Mouse (Mus musculus): ENCODE results near the gene Mymk.
A peak's percentile ranks its signal among the peaks of the same experiment; 100 is the strongest.

The Mymk gene

DNA sequence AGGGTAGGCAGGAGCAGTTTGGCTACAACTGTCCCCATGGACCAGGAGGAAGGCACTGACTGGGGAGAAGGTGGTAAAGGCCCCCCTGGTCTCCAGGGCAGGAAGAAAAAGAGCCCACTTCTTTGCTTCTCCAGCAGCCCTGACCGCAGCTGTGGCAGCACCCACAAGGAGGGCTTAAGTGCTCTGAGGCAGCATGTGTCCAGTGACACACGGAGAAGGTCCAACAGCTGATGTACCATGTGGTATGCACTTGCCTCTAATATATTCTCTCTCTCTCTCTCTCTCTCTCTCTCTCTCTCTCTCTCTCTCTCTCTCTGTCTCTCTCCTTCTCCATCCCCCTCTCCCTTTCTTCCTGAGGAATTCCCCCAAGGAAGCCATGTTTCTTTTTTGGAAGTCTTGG, at the start of gene Mymk:
TSS of gene Mymk (minus strand) at position 202 of the 400 bp plus-strand sequence.
- no peak for DNase-seq (ENCODE audit: low spot score in 2 of 2)

DNA sequence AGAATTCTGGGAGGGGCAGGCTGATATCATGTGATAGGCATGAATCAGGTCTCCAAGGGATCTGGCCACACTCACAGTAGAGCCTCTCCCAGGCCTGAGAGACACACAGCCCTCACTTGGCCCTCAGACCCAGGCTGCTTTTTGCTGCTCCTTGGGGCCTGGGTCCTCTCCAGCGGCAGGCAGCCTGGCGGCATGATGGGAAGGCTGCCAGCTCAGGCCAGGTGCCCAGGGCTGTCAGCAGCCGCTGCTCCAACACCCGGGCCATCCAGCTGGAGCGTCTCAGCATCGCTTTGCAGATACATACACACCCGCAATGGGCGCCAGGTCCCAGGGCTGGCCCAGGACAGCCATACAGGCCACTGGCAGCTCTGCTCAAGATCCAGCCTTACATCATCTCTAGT, 48.3 kb upstream of the Mymk start:
- no peak for DNase-seq (ENCODE audit: low spot score in 2 of 2)

DNA sequence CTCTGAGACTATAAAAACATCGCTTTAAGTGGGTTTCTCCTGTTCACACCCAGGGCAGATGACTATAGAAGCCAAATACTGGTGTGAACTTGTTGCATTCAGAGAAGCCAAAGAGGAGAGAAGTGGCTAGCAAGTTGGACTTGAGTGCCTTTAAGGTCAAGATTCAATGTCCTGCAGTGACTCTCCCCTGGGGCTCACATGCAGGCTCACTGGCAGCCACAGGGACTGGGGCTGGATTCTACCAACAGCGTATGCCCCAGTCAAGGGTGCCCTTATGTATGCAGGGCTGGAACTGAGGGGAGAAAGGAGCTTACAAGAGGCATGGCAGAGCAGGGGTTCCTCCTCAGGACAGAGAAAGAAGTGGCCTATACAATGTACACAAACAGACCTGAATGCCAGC, 47.8 kb upstream of the Mymk start:
- no peak for DNase-seq (ENCODE audit: low spot score in 2 of 2)

DNA sequence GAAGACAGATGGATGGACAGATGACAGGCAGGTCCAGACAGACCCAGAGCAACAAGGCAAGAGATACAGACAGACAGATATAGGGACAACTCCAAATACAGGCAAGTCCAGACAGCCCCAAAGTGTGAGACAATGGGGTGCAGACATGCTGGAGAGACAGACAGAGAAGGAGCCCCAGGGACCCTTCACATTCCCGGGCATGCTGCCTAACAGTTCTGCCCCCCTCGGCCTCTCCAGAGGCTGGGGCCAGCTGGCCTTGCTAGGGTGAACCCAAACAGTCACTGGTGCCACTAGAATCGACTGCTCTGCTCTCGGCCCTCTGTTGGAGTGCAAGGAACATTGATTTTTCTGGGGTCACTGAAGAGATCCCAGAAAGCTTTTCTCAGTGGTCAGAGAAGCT, 46.5 kb upstream of the Mymk start:
- DNase-seq (ENCODE audit: low spot score in 2 of 2) = no peak

DNA sequence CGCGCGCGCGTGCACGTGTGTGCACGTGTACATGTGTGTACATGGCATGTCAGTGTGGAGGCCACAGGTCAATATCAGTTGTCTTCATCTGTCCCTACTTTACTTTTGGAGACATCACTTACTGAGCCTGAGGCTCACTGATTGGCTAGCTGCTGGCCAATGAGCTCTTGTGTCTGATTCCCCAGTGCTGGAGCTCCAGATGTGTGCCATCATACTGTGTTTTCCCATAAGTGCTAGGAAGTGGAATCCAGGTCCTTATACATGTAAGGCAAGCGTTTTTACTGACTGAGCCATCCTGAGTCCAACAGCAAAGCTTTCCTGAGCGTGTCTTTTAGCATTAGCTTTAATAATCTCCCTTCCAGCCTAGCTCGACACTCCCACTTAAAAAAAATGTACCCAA, 42.2 kb upstream of the Mymk start:
- no peak for DNase-seq (ENCODE audit: low spot score in 2 of 2)

DNA sequence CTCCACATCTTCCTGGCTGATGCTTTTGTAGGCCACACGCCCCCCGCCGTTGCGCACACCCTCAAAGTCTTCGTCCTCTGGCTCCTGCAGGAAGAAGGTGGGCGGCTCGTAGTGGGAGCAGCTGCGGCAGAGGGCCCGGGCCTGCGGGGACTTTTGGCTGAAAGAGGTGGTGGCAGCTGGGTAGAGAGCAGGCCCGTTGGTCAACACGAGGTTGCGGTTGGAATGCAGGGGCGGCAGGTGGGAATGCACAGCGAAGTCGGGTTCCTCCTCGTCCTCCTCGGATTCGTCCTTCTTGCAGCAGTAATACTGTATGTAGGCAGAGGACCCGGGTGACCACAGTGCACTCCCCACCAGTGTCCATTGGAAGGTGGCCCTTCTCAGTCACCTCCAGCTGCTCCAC, 40.6 kb upstream of the Mymk start:
- no peak for DNase-seq (ENCODE audit: low spot score in 2 of 2)

DNA sequence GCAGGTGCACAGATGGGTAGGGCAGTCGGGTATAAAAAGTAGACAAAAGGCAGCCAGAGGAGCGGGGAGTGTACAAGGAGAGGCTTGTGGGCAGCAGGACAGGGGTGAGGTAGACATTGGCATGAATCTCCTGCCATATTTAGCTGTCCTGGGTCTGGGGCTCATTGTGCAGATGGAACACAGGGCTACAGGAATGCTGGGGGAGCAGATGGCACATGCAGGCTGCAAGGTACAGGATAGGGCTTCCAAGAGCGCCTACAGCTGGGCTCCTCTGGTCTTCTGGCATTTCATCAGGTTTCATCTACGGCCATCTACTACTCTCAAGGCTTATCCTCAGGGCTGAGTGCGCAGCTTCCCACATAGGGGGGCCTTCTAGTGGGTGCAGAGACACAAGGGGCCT, 37.1 kb upstream of the Mymk start:
- DNase-seq (ENCODE audit: low spot score in 2 of 2) = no peak

DNA sequence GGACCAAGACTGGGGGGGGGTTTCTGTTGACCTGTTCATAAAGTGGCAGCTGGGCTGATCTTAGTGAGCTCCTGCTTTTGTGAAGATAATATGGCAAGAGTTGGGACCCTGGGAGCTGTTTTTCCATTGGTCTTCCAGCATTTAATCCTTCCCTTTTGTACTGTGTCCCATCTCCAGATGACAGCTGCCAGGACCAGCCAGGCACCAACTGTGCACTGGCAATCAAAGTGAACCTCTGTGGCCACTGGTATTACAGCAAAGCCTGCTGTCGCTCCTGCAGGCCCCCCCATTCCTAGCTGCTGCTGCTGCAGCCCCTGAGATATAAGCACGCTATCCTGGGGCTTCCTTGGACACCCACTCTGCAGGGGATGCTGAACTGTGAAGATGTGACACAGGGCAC, 36.2 kb upstream of the Mymk start:
- no peak for DNase-seq (ENCODE audit: low spot score in 2 of 2)

DNA sequence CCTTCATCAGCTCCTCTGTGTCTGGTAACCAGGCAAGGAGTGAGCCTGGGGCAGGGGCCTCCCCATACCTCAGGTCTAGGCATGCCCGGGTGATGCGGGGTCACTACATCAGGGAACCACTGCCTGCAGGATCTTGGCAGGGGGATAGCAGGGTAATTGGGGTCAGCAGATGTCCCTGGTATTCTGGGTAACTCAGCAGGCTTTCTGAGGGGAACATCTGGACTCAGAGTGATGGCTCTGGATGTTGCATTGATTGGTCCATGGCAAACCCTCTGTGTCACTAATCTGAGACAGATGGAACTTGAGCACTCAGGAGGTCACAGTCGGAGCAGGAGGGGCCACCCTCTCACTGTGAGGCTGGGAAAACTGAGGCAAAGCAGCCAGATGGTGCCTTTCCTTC, 34.8 kb upstream of the Mymk start:
- DNase-seq (ENCODE audit: low spot score in 2 of 2) = no peak

DNA sequence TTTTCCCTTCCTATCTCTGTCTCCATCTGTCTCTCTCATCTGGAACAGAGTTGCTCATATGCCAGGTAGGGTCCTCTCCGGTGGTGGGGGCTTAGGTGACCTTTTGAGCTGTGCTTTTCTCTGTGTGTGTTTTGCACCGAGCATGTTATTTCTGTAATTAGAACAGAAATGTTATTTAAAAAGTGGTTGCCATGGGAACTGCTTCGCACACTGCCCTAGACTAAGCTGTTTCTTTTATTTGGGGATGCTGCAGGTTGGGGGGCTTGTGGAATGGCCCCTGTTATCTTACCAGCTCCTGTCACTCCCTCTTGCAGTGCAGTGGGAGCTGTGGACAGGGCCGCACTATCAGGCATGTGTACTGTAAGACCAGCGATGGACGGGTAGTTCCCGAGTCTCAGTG, 31.6 kb upstream of the Mymk start:
- peak in 1 of 2 experiments; percentile 48 for DNase-seq (ENCODE audit: low spot score in 2 of 2)

DNA sequence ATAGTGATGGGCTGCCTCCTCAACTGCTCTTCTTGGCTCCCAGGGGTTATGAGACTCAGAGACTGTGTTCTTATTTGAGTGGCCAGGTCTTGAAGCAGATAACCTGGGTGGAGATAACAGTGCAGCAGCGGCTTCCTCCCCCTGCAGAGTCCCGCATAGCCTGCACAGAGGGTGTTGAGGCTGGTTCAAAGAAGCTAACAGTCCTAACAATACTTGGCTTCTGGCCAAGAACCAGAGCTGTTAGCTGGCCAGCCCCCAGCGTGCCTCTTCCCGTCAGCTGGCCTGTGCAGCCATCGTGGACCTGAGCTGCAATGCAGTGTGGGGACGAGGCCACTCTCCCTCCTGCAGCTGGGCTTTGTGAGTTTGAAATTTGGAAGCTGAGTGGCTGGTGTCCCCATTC, 25.8 kb upstream of the Mymk start:
- no peak for DNase-seq (ENCODE audit: low spot score in 2 of 2)

DNA sequence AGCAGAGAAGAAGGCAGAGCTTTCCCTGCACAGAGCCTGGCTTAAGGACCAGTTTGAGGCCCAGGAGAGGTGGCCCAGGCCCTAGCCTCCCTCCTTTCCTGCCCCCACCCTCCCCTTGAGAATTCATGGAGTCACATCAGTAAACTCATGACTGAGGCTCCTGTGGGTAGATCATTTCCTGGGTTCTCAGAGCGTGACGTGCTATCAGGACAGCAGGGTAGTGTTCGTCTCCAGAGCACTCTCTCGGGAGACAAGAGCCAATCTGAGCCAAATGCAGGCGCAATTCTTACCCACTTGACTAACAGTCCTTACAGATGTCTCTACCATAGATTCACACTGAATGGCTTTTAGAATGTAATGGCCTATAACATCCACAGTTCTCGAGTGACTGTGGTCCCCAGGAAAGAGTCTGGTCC, 25.3 kb upstream of the Mymk start:
- DNase-seq (ENCODE audit: low spot score in 2 of 2) = peak in 1 of 2 experiments; percentile 46

DNA sequence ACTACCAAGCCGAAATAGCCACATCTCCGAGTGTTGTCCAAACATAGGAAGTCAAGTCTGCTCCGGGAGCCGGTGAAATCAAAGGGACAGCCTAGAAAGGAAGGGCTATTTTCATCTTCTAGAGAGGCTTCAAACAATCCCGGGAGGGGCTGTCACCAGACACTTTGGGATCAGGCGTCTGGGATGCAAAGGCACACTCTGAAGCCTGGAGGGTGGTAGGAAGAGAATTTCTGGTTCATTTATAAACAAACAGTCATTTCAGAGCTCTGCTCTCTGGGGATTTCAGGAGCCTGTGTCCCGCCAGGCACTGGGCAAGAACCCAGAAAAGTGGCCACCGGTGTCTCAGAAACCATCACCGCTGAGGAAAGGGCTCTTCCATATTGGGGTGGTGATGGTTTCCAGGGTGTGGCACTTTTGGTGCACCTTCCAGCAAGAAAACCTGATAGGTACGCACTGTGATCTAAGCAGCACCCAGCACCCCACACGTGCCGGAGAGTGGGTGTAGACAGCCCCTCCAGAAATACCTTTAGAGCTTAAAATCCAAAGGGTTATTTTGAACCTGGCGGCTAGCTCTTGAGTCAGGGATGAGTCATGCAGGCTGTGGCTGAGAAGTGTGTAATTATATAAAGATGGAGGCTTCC, 24.5 kb upstream of the Mymk start:
- peak; percentile 77 to 83 for DNase-seq (ENCODE audit: low spot score in 2 of 2)

DNA sequence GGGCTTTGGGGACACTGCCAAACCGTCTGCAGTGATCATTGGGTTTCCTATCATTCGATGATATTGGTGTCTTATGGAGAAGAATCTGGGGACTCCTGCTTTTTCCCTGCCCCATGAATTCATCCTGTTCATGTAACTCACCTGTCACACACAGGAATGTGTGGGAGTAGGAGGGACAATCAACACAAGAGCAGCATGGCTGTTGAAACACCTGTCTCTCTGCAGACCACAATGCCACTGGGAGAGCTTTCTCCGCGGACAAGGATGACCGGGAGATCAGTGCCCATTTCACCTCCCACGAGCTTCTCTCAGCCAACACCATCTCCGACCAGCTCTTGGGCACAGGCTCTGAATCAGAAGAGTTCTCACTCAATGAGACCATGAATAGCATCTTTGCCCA, 23.2 kb upstream of the Mymk start:
- no peak for DNase-seq (ENCODE audit: low spot score in 2 of 2)

DNA sequence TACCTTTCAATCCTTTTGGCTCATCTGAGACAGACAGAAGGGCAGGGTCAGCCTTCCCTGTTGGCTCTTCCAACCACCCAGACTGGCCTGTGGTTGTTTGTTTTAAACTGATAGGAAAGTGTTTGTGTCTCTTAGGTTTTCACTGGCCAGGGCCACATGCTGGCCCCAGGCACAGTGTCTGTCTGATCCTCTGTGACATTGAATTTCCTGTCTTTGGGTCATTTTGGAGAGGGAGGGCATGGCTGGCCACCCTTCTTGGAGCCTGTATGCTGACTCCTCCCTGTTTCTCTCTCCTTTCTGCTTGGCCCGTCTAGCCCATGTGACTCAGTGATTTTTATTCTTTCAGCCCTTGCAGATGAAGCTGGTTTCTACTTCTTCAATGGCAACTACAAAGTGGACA, 17.3 kb upstream of the Mymk start:
- no peak for DNase-seq (ENCODE audit: low spot score in 2 of 2)

DNA sequence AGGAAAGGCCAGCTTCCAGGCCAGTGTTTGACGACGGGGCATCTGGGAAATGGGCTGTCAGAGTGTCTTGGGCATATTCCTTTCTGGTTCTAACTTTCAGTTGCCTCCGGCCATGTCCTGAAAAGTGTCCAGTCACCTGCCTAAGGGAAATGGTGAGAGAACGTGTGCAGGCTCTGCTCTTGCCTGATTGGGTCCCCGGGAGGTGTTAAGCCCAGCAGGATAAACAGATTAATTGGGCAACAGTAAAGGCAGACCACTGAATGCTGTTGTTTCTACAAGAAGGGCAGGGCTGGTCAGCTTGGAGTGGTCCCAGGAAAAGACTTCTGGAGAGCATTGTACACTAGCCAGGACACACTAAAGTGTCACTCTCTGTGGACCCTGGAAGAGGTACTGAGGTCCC, 16.7 kb upstream of the Mymk start:
- no peak for DNase-seq (ENCODE audit: low spot score in 2 of 2)

DNA sequence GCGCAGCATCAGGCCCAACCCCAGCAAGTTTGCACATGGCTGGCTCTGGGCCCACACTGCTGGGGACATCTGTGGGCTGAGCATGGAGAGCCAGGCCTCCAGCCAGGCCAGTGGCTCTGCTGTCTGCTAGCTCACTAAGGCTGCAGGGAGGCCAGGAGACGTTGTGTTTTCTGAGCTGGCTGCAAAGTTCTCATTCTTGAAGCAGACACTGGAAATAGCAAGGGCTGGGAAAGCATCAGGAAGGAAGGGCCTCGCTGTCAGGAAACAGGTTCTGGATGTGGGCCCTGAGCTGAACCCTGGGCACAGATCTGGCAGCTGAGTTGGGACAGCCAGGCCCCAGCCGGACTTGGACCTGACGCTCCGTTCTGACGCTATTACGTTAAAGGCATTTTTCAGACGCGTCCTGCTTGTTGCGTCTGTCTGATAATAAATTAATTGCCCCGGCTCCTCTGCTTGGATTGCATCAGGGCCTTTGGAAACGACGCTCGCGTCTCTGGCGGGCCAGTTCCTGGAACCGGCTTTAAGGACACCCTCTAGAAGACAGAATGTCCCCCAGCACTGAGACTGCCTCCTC, 16.2 kb upstream of the Mymk start:
- DNase-seq (ENCODE audit: low spot score in 2 of 2) = no peak

DNA sequence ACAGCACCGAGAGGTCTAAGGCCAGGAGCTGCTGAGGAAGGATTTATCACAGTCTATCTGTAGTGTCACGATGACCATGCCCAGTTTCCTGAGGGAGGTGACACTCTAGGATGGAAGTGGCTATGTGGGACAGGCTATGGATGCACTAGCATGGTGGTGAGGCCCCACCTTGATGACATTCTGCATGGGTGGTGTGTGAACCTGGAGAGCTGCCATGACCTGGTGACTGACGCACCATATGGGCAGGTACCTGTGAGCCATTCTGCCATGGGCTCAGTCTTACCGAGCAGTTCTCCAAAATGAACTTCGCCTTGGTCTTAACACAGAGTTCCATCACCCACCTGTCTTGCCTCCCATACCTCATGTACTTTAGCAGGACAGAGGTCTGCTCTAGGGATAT, 15.6 kb upstream of the Mymk start:
- no peak for DNase-seq (ENCODE audit: low spot score in 2 of 2)

DNA sequence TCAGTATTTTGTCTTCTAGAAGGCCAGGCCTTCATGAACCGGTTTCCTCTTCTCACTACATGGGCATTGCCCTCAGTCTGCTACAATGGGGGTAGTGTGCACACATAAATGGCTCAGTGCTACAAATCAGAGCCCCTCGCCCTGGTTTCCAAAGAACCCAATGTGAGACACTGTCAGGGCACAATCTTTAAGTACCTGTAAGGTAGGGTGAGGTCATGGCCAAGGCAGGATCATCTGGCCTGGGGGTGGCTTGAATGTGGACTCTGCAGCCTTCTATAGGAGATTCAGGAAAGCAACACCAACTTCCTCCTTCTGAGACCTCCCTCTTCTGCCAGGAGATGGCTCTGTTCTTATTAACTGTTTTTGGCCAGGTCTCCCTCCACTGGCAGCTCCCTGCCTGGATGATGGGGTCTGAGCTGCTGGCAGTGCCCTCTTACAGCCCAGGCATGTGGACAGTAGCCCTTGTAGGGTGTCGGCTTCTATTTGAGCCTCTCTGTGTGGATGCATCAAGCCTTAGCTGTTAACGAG, 14.6 kb upstream of the Mymk start:
- DNase-seq (ENCODE audit: low spot score in 2 of 2) = no peak

DNA sequence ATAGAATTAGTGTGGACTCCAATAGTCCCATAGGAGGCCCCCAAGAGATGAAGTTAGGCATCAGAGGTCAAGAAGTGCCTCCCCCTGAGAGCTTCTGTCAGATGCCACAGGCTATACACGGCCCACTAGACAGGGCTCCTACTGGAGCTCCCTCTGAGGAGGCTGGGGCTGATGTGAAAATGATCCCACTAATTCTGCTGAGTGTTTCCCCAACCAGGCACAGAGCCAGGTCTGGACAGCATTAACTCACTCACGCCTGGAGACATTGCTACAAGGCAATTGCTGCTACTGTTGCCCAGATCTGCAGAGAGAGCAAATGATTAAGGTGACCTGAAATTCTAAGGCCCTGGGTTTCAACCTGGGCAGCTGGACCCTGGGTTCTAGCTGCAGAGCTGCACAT, 13.8 kb upstream of the Mymk start:
- DNase-seq (ENCODE audit: low spot score in 2 of 2) = no peak

DNA sequence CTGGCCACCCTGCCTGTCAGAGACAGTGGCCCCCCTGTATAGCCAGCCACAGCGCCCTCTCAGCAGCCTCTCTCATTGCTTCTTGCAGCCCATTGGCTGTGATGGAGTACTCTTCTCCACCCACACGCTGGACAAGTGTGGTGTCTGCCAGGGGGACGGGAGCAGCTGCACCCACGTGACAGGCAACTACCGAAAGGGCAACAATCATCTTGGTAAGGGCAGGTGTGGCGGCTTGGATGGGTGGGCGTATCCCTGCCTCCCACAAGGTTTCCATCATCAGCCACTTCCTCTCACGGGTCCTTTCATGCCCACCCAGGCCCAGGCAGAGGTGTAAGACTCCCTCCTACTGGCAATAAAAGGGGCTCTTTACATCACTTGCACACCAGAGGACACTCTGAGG, 13.0 kb upstream of the Mymk start:
- DNase-seq (ENCODE audit: low spot score in 2 of 2) = no peak

DNA sequence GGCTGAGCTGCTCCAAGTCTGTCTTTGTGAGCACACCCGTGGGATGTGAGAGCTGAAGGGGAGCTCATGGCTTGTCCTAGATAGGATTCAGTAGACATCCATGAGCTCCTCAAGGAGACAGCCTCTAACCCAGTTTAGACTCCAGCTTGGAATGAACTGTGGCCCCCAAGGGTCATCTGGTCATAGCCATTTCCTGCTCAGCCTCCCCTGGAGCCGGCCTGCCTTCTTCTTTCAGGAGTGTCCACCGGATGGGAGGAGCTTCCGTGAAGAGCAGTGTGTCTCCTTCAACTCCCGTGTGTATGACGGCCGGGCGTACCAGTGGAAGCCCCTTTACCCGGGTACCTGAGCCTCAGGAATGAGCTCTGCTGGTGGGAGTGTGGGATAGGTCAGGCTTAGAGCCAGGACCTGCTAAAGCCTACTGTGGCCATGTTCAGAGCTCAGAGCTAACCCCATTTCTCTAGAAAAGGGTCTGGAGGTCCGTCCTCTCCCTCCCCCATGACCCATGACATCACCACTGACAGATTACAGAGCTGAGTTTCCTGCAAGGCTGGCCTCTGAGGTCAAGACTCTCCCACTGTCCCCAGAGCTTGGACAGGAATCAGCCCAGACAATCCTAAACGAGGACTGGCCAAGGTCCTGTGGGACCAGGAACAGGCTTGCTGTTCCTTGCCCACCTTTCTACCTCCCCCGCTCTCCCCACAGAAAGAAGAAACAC, 11.9 kb upstream of the Mymk start:
- no peak for DNase-seq (ENCODE audit: low spot score in 2 of 2)

DNA sequence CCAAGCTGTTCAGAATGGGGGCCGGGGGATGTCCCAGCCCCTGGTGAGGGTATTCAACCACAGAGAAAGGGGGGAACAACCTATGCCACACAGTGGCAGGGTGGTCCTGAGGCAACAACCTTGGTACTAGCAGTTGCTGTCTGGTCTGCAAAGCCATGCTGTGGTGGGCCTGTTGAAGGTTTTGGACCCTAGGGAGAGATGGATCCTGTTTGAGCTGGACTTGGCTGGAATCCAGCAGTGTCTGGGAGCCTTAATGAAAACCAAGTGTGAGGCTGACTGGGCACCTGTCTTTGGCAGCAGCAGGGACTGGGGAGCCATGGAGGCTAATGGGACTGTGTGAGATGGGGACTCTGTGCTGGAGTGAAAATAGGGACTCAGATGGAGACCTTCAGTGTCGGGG, 7.7 kb upstream of the Mymk start:
- no peak for DNase-seq (ENCODE audit: low spot score in 2 of 2)

All from frontal cortex, postnatal 36 days (tissue).